Mouse (Mus musculus): ENCODE measurements around the gene 1700022I11Rik. TPM values are rescaled to one million over a fixed set of nuclear protein-coding genes. Genes with fewer than 3 reads are reported as not detected.

1700022I11Rik gene
- polyA plus RNA-seq, 1 experiment from 2014 or later = 0.47 TPM

DNA sequence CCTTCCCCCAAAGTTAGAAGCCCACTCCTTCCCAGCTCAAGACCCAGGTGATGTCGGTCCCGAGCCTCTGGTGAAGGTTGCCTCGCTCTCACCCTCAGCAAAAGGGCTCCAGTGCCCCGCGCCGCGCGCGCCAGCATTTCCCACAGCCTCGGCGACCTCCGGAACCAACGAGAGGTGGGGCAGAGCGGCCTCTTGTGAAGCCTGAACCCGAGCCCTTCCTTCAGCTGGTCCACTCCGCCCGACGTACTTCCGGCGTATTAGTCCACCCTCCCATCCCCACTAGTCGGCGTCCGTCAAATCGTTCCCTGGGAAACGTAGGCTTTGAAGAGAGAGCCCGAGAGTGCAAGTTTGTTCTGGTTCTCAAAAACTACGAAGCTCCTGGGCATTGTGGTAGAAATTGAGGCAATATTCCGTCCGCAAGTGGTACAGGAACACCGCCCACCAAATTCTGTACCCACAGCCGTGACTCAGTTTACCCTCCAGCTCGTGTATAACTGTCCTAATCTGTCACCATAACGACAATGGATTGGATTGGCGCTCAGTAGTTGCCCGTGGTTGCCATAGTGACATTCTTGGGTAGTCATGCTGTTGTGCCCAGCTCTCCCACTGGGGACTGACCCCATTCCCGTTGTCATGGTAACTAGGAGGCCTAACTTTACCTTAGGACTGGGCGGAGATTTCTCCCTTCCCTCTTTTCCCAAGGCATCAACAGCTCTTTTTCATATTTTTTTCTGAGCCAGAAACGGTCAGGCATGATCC is 62.0 kb downstream of the 1700022I11Rik start, which contains the start of gene Stoml2:
TSS of gene Stoml2 (minus strand) at position 474 of the 759 bp plus-strand sequence.
- H3K27me3 ChIP-seq (replicated peaks; ENCODE audit: control insufficient read depth, insufficient read depth, low read length) = no peaks in the 10 kb centered on the region

DNA sequence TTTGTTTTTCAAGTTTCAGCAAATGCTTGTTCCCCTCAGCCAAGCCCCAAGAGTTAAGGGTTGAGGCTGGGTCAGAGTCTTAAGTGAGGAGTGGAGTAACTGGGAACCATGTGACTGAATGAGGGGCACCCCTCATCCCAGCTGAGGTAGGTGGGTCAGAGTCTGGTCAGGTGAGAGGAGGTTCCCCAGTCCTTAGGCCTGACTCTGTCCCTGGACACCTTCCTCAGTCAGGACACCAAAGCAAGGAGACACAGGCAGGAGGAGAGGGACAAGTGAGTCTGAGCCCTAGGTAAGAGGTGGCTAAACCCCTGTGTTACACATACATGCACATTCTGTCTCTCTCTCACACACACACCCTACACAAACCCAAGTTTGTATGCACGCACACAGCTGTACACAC is 63.1 kb downstream of the 1700022I11Rik start:
- H3K9ac ChIP-seq (ENCODE audit: low read length) = no peak overlapping the region
- peaks cover 69% of the 10 kb centered on the region for H3K36me3 ChIP-seq (ENCODE audit: control insufficient read depth, insufficient read depth, low read length)
- H3K4me3 ChIP-seq (ENCODE audit: low read depth, low read length) = no peak overlapping the region
- H3K27ac ChIP-seq (ENCODE audit: low read depth, low read length) = peak overlapping the region; percentile 46; the same call in 1 of the 2 replicates
- no peaks in the 10 kb centered on the region for H3K9me3 ChIP-seq (replicated peaks; ENCODE audit: control insufficient read depth, low read length)
- no peaks in the 10 kb centered on the region for H3K27me3 ChIP-seq (replicated peaks; ENCODE audit: control insufficient read depth, insufficient read depth, low read length)
- WGBS = 100% methylated on average over 1 of the region's 1 CpGs
- DNase-seq (ENCODE audit: low spot score) = no peak
- peaks cover 9% of the 10 kb centered on the region; the same call in 1 of the 2 replicates for H3K4me1 ChIP-seq (ENCODE audit: control insufficient read depth, insufficient read depth, low read length)
- ATAC-seq = no peak
- H3K4me2 ChIP-seq (ENCODE audit: low read length) = no peak overlapping the region

More for the DNA sequence above, 62.0 kb downstream of the 1700022I11Rik start, which contains the start of gene Stoml2:
- peak; percentile 97 for DNase-seq (ENCODE audit: low spot score)
- ATAC-seq = peak; percentile 98
- Histone ChIP-seq H3K4me2 (ENCODE audit: low read length) (peak within 1 kb of the TSS; percentile 77), H3K27ac (ENCODE audit: low read depth, low read length) (peak within 1 kb of the TSS; percentile 83), H3K36me3 (ENCODE audit: control insufficient read depth, insufficient read depth, low read length) (peaks cover 73% of the 10 kb centered on the region), H3K9ac (ENCODE audit: low read length) (peak within 1 kb of the TSS; percentile 91), H3K4me3 (ENCODE audit: low read depth, low read length) (peak within 1 kb of the TSS; percentile 81), H3K9me3 (replicated peaks; ENCODE audit: control insufficient read depth, low read length) (no peaks in the 10 kb centered on the region), H3K4me1 (ENCODE audit: control insufficient read depth, insufficient read depth, low read length) (peaks cover 9% of the 10 kb centered on the region; the same call in 1 of the 2 replicates)
- WGBS = under 1% methylated on average over 35 of the region's 38 CpGs

Other genes starting within 250 kb of the 1700022I11Rik start
- 0.51 and 0.52 TPM in 2 replicates for gene 4930578G10Rik, start 234.1 kb upstream of the 1700022I11Rik start, polyA plus RNA-seq (2014; fragmentation: Nextera tagmentation; extraction: Ambion mirVana)
- gene Ccl19, start 213.0 kb upstream of the 1700022I11Rik start, polyA plus RNA-seq (2014; fragmentation: Nextera tagmentation; extraction: Ambion mirVana) = not detected in 2 replicates
- gene Ccl21a, start 195.6 kb upstream of the 1700022I11Rik start, polyA plus RNA-seq (2014; fragmentation: Nextera tagmentation; extraction: Ambion mirVana) = 0.55 and 0.80 TPM in 2 replicates
- gene Fam205a1, start 115.7 kb upstream of the 1700022I11Rik start, polyA plus RNA-seq (2014; fragmentation: Nextera tagmentation; extraction: Ambion mirVana) = not detected in 2 replicates
- gene Gm12394, start 112.8 kb upstream of the 1700022I11Rik start, polyA plus RNA-seq (2014; fragmentation: Nextera tagmentation; extraction: Ambion mirVana) = 0.10 and 0.41 TPM in 2 replicates
- gene Fam205c, start 95.4 kb upstream of the 1700022I11Rik start, polyA plus RNA-seq (2014; fragmentation: Nextera tagmentation; extraction: Ambion mirVana) = 0.64 and 0.98 TPM in 2 replicates
- gene Phf24, start 52.9 kb upstream of the 1700022I11Rik start, polyA plus RNA-seq (2014; fragmentation: Nextera tagmentation; extraction: Ambion mirVana) = 11.8 and 17.2 TPM in 2 replicates
- gene Dnajb5, start 19.8 kb upstream of the 1700022I11Rik start, polyA plus RNA-seq (2014; fragmentation: Nextera tagmentation; extraction: Ambion mirVana) = 52.1 and 61.1 TPM in 2 replicates
- gene Vcp, start 30.9 kb downstream of the 1700022I11Rik start, polyA plus RNA-seq (2014; fragmentation: Nextera tagmentation; extraction: Ambion mirVana) = 446 and 480 TPM in 2 replicates
- gene Fancg, start 40.9 kb downstream of the 1700022I11Rik start, polyA plus RNA-seq (2014; fragmentation: Nextera tagmentation; extraction: Ambion mirVana) = 17.3 and 26.1 TPM in 2 replicates
- 18.1 and 18.2 TPM in 2 replicates for gene Pigo, start 56.2 kb downstream of the 1700022I11Rik start, polyA plus RNA-seq (2014; fragmentation: Nextera tagmentation; extraction: Ambion mirVana)
- 302 and 334 TPM in 2 replicates for gene Stoml2, start 62.1 kb downstream of the 1700022I11Rik start, polyA plus RNA-seq (2014; fragmentation: Nextera tagmentation; extraction: Ambion mirVana)
- gene Fam214b, start 76.6 kb downstream of the 1700022I11Rik start, polyA plus RNA-seq (2014; fragmentation: Nextera tagmentation; extraction: Ambion mirVana) = 19.3 and 26.7 TPM in 2 replicates
- 8.1 and 12.3 TPM in 2 replicates for gene Unc13b, start 89.3 kb downstream of the 1700022I11Rik start, polyA plus RNA-seq (2014; fragmentation: Nextera tagmentation; extraction: Ambion mirVana)

All from forebrain, embryonic 14.5 days (tissue).